Mouse (Mus musculus): Measurements from ENCODE around the gene Adam29. TPM values are rescaled to one million over a fixed set of nuclear protein-coding genes. Genes with fewer than 3 reads are reported as not detected.

Gene Adam29
- total RNA-seq (2021): not detected

- no peak for DNase-seq
- intact Hi-C loops (cut with DNase I): no loop called here
Observed at GRCm38 (mm10) chr8:55906848-55907247, at the start of gene Adam29. Gene Adam29 (minus strand): TSS chr8:55906948.

GRCm38 (mm10) chr8:55940526-55940880 lies 33.8 kb upstream of the Adam29 start:
- intact Hi-C loops (cut with DNase I): no loop called here
- DNase-seq: peak; percentile 14 to 36

DNA sequence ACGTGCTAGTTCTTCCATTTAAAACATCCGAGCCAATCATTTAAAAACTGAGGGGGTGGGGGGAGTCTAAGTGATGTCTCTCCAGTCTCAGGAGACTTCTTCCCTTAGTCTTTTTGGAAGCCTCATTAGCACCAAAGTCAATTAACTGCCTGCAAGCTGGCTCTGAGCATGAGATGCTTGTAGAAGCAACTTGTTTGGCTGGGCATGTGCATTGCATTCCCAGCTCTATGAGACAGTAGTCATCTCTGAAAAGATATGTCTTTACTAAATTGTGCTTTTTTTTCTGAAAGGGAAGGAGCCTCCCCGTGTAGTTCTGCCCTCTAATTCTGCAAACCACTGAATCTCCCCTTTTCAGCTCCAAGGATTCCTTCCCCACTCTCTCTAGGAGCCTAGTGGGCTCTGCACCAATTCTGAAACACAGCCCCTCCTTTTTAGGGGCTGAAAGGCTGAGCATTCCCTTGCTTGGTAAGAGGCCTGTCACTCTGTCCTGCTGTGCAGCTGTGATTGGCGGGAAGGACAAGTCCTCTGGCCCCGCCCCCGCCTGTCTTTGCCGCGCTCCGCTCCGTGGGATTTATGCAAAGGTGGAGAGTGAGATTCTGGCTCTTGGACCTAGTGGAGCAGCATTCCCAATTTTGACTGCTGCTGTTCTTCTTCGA lies 33.2 kb upstream of the Adam29 start, which contains the start of gene Glra3:
Gene Glra3 (plus strand): TSS at position 591 of the 656 bp plus-strand sequence.
- intact Hi-C loops (cut with DNase I): no loop called here
- DNase-seq: no peak

Other genes starting within 250 kb of the Adam29 start
- not detected for gene Glra3, start 33.5 kb upstream of the Adam29 start, total RNA-seq (2021)

Data from heart, postnatal 10 days (tissue).